Mouse (Mus musculus): ENCODE data around the gene Btaf1.

The Btaf1 gene

DNA sequence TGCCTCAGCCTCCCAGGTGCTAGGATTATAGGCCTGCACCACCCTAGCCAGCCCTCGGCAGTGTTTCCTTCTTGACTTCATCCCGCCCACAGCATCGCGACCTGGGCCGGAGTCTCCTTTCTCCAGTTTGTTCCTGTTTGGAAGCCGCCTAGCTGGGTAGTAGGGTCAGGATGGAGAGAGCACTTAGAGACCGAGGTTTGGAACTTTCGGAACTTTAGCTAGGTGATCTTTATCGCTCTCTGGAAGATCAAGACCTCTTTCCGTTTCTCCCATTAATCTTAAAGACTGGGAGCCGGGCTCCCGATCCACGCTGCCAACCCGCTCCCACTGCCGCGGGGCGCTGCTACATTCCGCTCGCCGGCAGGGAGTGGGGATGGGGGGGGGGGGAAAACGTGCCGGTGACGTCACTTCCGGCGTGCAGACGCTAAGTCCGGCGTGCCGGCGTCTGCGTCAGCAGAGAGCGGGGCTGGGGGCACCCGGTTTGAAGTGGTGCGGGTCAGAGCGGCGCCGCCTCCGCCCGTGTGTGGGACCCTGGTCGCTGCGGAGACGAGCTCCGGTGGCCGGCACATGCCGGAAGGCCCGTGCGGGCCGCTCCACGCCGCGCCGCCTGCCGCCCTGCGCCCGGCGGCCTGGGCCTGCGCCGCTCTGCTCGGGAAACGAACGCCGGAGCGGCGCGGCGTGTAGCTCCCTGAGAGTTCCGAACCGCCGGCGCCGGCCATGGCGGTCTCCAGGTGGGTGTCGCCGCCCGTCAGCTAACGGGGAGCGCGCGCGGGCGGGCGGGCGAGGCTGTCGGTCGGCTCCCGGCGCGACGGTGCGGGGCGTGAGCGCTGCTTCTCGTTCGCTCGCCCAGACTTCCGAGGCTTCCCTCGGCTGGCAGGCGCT is at the start of gene Btaf1:
Gene Btaf1, plus strand, starts transcription at position 409 of the 882 bp plus-strand sequence.
- peak; percentile 80 to 89 for DNase-seq

DNA sequence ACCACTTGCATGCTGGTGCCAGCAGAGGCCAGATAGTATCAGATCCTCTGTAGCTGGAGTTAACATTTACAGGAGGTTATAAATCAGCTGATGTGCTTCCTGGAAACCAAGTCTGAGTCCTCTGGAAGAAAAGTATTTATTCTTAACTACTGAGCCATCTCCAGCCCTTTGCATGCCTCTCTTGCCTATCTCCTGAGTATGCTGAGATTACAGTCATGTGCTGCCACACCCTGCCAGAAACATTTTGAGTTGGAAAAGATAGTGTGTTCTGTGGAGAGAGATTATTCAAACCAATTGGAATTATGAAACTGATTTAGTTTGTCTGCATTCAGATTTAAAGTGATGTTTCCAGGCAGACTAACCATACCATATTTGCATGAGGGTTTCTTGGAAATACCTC is 48.5 kb upstream of the Btaf1 start:
- DNase-seq: peak in 1 of 2 experiments; percentile 7

DNA sequence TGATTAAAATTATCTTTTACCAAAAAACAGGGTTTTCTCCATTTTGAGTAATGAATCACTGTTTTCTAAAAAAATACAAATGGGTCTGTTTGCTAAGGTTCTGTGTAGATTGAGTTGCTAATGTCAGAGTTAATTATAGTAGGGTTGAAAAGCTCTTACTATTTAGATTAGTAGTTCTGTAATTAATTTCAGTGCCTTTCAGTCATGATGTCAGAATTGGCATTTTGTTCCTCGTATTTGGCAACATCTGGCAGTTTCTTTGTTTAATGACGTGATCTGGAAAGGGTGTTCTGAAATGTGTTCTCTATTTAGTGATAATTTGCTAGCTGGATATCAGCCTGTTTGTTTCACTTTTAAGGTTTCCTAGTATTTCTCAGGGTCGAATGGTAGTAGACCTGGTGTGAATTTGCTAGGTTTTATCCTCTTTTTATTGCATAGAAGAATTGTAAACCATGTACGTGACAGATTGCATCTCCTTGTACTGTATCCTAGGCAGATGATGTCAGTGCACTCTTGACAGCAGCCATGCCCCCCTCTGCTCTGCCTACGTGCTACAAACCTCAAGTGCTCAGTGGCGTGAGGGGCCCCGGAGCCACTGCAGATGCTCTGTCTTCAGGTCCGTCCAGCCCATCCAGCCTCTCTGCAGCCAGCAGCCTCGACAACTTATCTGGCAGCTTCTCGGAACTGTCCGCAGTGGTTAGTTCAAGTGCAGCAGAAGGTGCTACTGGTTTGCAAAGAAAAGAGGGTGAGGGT is 47.0 kb upstream of the Btaf1 start:
- no peak for DNase-seq

DNA sequence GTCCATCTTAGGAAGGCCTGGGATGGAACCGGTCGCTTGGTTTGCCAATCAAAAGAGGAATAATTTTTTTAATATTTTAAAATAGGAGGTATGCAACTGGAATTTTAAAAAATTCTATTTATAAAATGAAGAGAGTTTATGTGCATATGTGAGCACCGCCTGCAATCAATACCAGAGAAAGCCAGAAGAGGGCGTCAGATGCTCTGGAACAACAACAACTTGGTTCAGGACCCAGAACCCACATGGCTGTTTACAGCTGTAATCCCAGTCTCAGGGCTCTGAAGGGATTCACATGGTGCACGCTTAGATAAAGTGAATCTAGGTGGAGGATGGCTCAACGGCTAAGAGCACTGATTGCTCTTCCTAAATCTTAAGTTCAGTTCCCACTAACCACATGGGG is 42.8 kb upstream of the Btaf1 start:
- DNase-seq: peak; percentile 16 to 59

DNA sequence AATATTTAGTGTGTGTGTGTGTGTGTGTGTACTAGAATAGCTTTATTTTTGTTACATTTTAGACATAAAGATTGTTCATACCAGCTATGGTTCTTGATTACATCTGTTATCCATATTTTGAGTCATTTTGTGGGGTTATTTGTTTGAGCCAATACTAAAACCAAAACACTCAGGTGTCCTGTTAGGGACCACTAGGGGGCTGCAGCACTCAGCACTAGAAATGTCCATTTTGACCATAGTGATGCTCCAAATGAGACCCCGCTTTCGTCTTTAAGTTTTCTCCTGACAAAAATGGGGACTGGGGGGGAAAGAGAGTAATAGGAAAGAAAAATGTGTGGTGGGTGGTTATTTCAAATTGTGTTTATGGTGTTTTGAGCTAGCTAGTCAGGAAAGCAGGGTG is 39.6 kb upstream of the Btaf1 start:
- DNase-seq: no peak

DNA sequence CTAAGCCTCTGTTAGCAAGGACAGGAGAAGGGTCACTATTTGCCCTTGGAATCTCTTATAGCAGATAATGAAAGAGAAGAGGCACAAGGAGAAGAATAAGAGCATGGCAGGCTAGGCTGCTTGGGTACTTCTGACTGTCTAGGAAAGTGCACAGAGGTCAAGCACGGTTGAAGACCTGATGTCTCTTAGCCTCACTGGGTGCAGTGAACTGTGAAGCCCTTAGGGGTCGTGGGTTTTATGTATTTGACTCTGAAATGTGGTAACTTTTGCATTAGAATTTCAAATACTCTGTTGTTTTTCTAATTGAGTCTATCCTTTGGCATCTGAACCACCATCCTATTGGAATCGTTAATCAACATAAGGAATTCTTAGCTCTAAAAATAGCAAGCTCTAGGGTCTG is 38.2 kb upstream of the Btaf1 start:
- no peak for DNase-seq

DNA sequence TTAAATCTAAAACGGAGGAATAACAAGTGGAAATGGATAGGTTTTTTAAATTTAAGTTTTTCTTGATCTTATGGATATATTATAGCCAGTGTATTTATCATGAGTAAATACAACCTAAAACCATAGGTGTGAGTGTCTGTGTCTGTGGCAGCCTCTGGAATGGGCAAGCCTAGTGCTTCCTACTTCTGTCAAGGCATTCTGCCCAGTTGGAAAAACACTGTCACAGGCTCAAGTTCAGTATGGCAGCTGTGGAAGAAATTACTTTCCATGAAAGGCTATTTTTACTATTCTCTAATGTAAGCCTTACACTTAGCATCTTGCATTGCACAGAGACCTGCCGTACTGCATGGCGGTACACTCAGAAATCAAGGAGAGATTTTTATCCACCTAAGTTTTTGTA is 34.1 kb upstream of the Btaf1 start:
- no peak for DNase-seq

DNA sequence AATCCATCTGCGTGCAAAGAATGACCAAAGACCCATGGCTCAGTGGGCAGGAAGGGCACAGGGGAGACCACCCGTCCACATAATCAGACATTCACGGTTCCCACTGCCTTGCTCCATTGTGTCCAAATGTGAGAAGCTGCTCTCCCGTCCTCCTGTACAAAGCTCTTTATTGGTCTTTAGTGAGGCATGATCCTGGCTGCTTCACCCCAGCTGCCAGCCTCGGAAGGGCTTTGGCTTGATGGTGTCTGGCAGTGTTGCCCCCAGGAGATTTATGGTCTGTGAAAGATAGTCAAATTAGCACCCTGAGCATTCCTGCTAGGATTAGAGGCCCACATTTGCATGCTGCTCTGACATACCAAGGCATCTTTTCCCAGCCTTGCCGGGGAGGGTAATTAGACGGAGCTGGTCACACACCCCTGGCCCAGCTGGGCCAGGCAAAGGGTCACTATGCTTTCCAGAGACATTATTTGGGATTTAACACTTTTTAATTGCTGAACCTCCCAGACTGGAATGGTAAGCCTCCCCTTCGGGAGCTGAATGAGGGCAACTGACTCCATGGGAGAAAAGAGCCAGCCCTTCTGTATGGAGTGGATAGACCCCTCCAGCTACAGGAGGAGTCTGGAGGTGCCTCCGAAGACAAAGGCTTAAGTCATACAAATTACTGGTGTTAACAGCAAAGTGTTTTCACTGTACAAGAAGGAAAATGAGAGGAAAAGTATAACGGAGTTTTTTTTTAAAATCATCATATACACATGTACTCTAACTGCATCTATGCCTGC is 28.9 kb upstream of the Btaf1 start:
- no peak for DNase-seq

DNA sequence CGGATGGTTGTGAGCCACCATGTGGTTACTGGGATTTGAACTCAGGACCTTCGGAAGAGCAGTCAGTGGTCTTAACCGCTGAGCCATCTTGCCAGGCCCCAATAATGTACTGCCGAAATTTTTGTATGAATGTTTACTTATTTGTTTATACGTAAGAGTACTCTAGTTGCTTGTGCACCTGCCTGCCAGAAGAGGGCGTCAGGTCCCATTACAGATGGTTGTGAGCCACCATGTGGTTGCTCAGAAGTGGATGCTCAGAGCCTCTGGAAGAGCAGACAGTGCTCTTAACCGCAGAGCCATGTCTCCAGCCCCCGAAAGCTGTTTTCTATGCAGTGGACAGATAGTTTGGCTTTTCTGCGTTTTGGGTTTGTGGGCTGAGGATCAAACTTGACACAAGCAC is 28.1 kb upstream of the Btaf1 start:
- DNase-seq: peak; percentile 21 to 61

DNA sequence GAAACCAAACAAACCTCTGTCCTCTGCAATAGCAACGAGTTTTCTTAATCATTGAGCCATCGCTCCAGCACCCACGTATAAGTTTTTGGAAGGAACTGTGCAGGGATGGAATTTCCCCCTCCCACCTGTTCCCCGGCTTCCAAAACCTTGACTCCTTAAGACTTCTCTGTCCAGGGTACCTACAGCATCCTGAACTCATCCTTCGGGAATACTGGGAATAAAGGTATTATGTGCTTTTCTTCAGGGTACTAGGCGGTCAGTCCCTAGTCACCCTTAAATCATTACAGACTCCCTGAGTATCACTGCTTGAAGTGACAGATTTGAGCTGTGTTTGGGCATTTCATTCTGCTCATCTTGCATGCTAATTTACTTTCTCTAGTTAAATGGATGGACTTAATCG is 22.5 kb upstream of the Btaf1 start:
- no peak for DNase-seq

DNA sequence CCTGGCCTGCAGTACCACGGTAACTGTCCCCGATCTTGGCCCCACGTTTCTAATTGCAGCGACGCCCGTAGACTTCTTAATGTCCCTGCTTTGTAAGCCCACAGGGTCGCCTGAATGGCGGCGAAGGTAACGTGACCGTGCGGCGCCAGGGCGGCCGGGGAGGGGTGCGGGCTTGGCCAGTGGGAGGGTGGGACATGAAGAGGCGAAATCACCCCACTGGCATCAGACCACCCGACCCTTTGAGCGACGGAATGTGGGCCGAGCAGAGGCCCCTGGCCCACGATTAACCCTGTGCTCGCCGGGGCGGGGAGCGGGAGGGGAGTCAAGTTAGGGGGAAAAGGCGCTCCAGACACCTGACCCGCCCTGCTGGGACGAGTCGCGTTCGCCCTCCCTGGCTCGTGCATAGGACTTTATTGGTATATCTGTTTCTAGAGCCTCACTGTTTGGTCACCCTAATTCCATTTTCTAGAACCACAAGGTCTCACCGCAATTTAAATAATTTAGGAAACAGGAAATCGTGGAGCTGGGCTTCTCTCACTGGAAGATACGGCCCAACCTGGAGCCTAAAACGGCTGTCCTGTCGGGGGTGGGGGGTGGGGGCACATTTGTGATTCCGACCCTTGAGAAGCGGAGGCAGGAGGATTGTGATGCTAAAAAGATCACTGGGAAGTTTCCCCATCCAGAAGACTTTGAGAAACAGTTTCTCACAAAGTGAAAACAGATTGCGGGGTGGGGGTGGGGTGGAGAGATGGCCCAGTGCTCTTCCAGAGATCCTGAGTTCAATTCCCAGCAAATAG is 21.5 kb upstream of the Btaf1 start:
- DNase-seq: peak in 1 of 2 experiments; percentile 41

DNA sequence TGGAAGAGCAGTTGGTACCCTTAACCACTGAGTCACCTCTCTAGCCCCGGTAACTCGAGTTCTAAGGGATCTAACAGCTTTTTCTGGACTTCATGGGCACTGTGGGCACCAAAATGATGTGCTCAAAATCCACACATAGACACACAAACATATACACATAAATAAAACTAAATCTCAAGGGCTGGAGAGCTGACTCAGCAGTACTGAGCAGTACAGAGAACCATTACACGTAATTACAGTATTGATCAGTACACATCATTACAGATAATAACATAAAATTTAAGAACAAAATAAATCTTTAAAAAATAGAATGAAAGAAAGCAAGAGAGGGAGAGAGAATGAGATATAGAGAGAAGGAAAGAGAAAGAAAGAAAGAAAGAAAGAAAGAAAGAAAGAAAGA is 16.7 kb upstream of the Btaf1 start:
- DNase-seq: no peak

DNA sequence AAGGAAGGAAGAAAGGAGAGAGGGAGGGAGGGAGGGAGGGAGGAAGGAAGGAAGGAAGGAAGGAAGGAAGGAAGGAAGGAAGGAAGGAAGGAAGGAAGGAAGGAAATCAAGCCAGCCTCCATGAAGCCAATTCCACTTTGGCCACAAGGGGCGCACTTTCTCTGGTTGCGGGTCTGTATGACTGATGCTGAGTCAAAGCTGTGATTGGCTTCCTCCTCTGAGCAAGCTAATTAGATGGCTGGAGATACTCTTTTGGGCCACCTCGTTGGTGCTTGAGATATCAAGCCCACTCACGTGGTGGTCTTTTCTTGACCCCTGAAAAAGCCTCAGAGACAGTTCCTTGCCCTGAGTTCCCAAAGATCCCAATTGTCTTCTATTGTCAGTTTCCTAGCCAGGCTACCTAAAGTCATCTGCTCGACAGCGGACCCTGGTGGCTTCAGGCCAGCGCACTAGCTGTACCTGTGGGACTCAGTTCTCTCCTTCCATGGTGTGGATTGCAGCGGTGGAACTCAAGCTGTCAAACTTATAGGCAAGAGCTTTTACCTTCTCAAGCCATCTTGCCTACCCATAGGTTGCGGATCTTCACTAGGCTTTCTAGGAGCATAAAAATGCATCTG is 16.1 kb upstream of the Btaf1 start:
- DNase-seq: peak; percentile 58 to 86

DNA sequence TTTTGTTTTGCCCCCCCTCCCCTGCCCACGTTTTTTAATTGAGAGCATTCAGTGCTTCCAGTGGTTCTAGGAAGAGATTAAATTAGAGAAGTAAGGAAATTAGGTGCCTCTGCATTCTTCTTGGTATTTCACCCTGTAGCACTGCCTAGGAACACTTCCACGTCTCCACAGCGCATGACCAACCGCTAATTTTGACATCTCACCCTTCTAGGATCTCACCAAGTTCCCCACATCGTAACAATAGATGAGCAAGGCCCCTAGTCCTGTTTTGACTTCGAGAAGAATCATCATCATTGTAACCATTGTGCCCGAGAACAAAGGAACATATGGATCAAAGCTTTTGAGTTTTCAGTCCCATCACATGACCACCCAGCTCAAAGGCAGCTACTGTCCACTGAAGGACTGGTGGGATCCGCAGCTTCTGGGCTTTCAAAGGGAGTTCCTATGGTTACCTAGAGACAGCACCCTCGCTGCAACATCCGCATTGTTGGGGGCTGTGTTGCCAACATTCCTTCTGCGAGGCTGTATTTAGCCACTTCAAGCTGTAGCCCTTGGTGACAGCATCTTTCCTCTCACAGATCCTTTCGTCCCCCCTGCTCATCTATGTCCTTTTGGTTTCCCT is 15.3 kb upstream of the Btaf1 start:
- DNase-seq: no peak

DNA sequence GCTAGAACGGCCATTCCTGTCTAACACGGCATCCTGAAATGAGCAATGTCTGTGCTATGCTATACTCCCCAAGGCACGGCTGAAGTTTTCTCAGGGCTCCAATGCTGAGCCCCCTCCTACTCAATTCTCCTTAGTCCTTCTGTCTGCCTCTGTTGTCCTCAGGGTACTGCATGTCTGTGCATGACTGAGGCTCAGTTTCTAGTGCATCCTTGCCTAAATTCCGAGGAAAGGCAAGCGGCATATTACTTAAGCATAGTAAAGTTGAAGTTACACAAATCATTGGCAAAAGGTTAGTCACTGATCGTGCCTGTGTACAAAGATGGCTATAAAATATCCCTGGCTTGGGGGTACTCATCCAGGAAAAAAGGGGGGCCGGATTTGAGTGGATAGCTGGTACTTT is 12.8 kb upstream of the Btaf1 start:
- DNase-seq: no peak

DNA sequence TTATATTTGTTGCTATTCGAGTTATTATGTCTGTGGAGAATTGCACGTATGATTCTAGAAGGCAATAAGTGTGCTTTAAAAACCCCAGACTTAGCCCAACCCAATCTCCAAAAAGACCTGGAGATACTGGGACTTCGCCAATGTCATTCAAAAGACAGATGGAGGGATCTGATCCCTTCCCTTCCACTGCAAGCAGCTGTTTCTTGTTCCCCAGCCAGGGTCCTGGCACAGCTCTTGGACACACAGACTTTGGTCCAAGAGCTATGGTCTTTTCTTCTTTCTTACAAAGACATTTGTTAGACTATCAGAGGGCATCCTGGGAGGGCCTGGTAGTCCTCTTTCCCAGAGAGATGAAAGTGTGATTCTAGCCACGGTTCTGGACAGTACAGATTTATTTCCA is 9.7 kb upstream of the Btaf1 start:
- DNase-seq: no peak

DNA sequence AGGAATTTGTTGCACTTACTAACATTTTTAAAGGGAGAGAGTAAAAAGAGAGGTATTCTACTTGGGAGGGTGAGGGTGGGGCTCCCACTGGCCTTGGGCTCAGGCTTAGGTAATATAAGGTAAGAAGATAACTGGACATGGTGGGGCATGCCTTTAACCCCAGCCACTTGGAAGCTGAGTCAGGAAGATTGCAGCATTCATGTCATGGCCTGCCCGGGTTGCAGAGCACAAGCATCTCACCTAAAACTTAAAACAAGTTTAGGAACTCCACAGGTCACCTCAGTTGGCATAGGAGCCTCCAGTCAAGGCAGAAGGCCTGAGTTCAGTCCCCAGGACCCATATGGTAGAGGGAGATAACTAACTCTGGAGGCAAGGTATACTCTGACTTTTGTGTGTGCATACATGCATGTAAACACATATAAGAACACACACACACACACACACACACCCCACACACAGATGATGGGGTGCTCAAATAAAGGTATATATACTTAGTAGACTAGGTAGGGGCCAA is 8.9 kb upstream of the Btaf1 start:
- no peak for DNase-seq

DNA sequence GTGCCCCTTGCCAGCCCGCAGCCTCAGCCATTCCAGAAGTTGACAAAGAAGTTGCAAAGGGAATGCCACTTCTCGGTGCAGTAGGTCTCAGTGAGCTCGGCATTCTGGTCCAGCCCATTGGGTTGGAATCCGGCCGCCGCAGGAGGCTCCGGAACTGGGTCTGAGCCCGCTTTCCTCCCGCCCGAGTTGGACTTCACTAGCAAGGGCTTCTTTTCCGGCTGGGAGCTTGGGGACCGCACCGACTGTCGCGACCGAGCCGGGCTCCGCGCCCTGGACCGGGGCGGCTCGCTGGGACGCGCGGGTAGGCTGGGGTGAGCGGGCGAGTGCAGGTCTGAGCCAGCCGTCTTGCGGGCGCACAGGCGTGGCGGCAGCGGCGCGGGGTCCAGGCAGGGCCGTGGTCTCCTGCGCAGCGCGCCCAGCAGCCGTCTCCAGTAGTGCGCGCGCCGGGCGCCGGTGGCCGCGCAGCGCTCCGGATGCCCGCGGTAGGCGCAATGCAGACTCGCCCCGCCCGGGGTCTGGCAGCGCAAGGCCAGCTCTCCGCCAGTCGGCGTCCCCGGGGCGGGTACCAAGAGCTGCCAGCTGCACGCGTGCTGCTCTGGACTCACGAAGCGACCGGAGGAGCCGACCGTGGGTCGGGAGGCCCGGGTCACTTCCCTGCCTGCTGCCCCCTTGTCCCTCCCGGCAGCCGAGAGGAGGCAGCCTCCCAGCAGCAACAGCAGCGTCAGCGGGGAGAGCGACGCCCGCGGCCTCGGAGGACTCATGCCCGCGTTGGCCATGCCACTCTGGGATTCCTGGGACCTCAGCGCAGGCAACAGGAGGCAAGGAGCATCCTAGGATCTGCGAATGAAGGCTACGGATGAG is 7.2 kb upstream of the Btaf1 start:
- peak; percentile 82 to 87 for DNase-seq

DNA sequence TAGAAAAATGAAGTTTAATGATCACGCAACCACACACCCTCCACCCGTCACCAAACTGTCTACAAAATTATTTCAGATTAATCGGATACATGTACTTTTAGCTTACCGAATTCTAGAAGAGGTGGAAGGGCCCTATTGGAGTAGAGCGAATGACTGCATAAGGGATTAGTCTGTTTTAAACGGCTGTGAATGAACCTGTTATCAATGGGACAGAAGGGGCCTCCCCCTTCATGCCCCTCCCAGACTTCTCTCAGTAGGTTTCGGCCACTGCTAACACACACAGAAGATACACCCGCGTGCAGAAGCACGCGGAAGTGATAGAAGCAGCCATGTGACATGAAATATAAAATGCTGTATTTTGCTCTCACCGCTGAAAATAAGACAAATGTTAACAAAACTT is 6.4 kb upstream of the Btaf1 start, which contains the start of gene Fgfbp3:
Gene Fgfbp3, minus strand, starts transcription at position 150 of the 400 bp plus-strand sequence.
- DNase-seq: no peak

DNA sequence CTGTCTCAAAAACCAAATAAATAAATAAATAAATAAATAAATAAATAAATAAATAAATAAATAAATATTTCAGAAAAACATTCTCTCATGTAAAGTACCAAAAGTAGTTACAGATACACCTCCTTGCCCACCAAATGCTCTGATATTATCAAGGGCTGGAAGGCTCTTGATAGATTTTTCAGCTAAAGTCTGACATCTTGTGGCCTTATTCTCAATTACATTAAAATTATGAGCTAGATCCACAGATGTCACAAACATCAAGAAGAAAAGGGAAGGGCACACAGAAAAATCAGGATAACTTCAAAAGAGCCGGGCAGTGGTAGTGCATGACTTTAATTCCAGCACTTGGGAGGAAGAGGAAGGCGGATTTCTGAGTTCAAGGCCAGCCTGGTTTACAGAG is 3.9 kb upstream of the Btaf1 start:
- peak in 1 of 2 experiments; percentile 41 for DNase-seq

Measured in kidney, postnatal 36 days (tissue).